Mouse (Mus musculus) kidney, postnatal 4 days (tissue): ENCODE results near the gene Calhm6.

Experiments used
- DNase-seq, 2 experiments: peaks; one replicate each; pipeline ENCODE4 v3.0.0; 2021; ENCODE audit warnings: mixed read lengths in 2 of 2

Gene Calhm6

GRCm38 (mm10) chr10:34096418-34096883 is 31.3 kb downstream of the Calhm6 start, which contains the start of gene Calhm5:
Gene Calhm5 (minus strand): TSS chr10:34096519.
- DNase-seq, result peak; percentile 35 to 60

- peak; percentile 3 to 4 for DNase-seq
These were observed 31.8 kb downstream of the Calhm6 start for GRCm38 (mm10) chr10:34095964-34096363.

DNA sequence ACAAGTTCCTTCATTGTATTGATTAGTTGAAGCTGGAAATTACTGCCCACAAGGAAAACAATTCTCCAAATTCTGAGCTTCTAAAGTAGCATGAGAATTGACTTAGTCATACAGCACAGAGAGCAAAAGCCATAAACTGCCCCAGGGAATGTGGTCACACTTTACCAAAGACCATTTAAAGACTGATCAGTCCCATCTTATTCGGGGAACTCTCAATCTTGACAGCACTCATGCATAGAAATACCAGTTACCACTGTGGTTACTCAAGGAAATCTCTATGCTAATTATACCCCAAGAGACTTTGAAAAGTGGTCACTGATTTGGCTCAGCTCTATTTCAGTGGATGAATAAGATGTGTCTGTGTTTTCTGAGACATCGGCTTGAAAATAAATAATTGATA is 32.6 kb downstream of the Calhm6 start:
- no peak for DNase-seq

GRCm38 (mm10) chr10:34091888-34092287 is 35.9 kb downstream of the Calhm6 start:
- no peak for DNase-seq

DNA sequence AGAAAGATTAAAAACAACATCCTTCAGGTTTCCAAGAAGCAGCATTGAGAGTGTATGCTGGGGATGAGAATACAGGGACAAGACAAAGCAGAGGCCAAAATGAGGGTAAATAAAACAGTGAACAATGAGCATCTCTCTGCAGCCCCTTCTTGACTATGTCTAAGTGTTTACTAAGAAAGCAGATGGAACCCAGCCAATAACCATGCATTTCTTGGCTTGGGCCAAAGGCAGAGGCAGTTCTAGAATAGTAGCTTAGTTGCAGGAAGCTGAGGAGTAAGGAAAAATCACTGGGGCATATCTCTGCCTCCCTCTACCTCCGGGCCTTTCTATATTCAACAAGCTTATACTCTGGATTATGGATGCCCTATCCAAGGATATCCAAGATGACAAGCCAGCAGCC is 37.3 kb downstream of the Calhm6 start:
- DNase-seq, result peak in 1 of 2 experiments; percentile 7

- no peak for DNase-seq
These were observed 38.3 kb downstream of the Calhm6 start for GRCm38 (mm10) chr10:34089517-34089916.

DNA sequence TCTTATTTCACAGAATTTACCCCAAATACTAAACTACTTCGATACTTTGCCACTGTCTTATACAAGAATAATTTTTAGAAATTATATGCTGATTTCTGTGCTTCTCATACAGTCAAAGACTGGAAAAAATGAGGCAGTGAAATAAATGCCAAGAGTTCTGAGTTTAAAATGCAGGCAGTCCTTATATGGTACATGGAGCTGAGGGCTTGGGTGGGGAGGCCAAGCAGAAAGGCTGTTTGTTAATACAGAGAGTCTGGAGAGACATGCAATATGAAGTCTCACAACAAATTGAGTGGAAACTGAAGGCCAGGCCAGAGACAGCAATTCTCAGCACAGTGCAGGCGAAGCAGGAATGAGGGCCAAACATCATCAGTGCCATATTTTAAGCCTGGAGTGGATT is 39.3 kb downstream of the Calhm6 start:
- no peak for DNase-seq

DNA sequence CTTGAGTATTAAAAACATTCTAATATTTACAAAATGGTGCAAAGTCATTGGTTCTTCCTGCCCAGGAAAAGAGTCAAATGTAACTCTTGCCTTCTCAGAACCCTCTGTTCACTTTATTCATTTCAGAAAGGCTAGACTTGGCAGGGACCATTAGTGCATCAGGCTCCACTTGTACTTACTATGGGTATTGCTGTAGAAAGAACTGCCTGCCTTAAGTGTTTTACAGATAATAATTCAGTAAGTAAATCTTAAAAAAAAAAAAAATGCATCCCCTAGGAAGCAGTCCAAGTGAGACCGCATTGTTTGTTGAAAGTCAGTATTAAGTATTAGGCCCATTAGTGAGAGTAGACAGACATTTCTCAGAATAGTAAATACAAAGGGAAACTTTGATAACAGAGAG is 41.3 kb downstream of the Calhm6 start:
- no peak for DNase-seq
